Mouse (Mus musculus) ovary, postnatal 10 days (tissue): Measurements from ENCODE around the gene Cmklr1.

ENCODE experiments used
- DNase-seq: peaks from one replicate; pipeline ENCODE4 v3.0.0; 2022; ENCODE audit warnings: low spot score

Cmklr1 gene

GRCm38 (mm10) chr5:113650035-113650865 is at the start of gene Cmklr1:
Gene Cmklr1 (minus strand): TSS chr5:113650426.
- DNase-seq, result no peak

GRCm38 (mm10) chr5:113694415-113694814 is 44.2 kb upstream of the Cmklr1 start:
- DNase-seq, result no peak

GRCm38 (mm10) chr5:113694000-113694399 is 43.8 kb upstream of the Cmklr1 start:
- no peak for DNase-seq

- DNase-seq, result no peak
These were observed 43.0 kb upstream of the Cmklr1 start for GRCm38 (mm10) chr5:113693196-113693755.

GRCm38 (mm10) chr5:113690866-113691265 is 40.6 kb upstream of the Cmklr1 start:
- DNase-seq, result no peak

GRCm38 (mm10) chr5:113690069-113690548 is 39.9 kb upstream of the Cmklr1 start:
- DNase-seq, result no peak

GRCm38 (mm10) chr5:113687514-113687913 is 37.3 kb upstream of the Cmklr1 start:
- no peak for DNase-seq

GRCm38 (mm10) chr5:113685471-113685870 is 35.2 kb upstream of the Cmklr1 start:
- DNase-seq, result no peak

- DNase-seq, result no peak
These were observed 33.0 kb upstream of the Cmklr1 start for GRCm38 (mm10) chr5:113683246-113683645.

- DNase-seq, result no peak
These were observed 32.2 kb upstream of the Cmklr1 start for GRCm38 (mm10) chr5:113682472-113682871.

- no peak for DNase-seq
These were observed 31.0 kb upstream of the Cmklr1 start for GRCm38 (mm10) chr5:113681219-113681618.

- DNase-seq, result no peak
These were observed 29.3 kb upstream of the Cmklr1 start for GRCm38 (mm10) chr5:113679509-113679908.

GRCm38 (mm10) chr5:113678743-113679452 is 28.7 kb upstream of the Cmklr1 start:
- no peak for DNase-seq

GRCm38 (mm10) chr5:113677541-113677940 is 27.3 kb upstream of the Cmklr1 start:
- no peak for DNase-seq

GRCm38 (mm10) chr5:113674851-113675250 is 24.6 kb upstream of the Cmklr1 start:
- DNase-seq, result no peak

GRCm38 (mm10) chr5:113672456-113672855 is 22.2 kb upstream of the Cmklr1 start:
- no peak for DNase-seq

GRCm38 (mm10) chr5:113670597-113670996 is 20.4 kb upstream of the Cmklr1 start:
- no peak for DNase-seq

- no peak for DNase-seq
These were observed 19.9 kb upstream of the Cmklr1 start for GRCm38 (mm10) chr5:113670110-113670509.

- no peak for DNase-seq
These were observed 14.5 kb upstream of the Cmklr1 start for GRCm38 (mm10) chr5:113664629-113665195.

GRCm38 (mm10) chr5:113664127-113664526 is 13.9 kb upstream of the Cmklr1 start:
- DNase-seq, result no peak

GRCm38 (mm10) chr5:113660872-113661271 is 10.6 kb upstream of the Cmklr1 start:
- no peak for DNase-seq

GRCm38 (mm10) chr5:113654821-113655220 is 4.6 kb upstream of the Cmklr1 start:
- DNase-seq, result no peak
